25 mouse cellular contexts compared by ENCODE assay signal in the genomic region with DNA sequence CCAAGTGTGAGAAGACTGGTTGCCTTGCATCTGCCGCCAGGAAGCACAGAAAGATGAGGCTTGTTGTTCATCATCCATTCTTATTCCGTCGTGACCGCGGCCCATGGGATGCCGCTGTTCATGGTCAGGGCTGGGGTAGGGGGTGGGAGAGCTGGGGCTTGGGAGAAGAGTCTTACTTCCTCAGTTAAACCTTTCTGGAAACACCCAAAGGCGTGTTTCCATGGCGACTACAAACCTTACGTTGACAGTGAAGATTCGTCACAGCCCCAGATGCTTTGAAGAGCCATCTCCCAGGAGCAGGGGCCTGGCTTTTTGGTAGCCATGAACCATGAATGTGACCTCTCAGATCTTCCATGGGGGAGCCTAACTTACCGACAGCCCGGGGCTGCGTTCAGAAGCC.
DNase-seq lines count a peak whose midpoint lies in the region; ATAC-seq and TF ChIP-seq lines count a peak whose summit lies in the region.
"Had no signal": no experiment of that assay in that cellular context is flagged by ENCODE, and none has a peak within 500 bp of the region (broad histone marks: within the 10 kb centered on the region; RNA-seq: fewer than 3 reads in every experiment).

No protein-coding gene starts in this region.

- no peak overlapping the region for H3K4me3 ChIP-seq in cerebellum, adult 2 months (replicated peaks; ENCODE audit: insufficient read depth, low read depth, low read length)
- H3K4me3 ChIP-seq: embryonic facial prominence, embryonic 10.5 days; embryonic facial prominence, embryonic 13.5 days; erythroblast, embryonic 14.5 days; forebrain, embryonic 12.5 days; forebrain, embryonic 15.5 days; gastrocnemius, adult 2 months; hindbrain, embryonic 12.5 days had no signal

- no peaks in the 10 kb centered on the region for H3K4me1 ChIP-seq in cerebellum, adult 2 months (ENCODE audit: control insufficient read depth, insufficient read depth, low read length)
- H3K4me1 ChIP-seq: forebrain, embryonic 15.5 days had no signal

- WGBS in cerebellum, adult 2 months: 60% methylated on average over 13 of the region's 13 CpGs

- H3K27me3 ChIP-seq in cerebellum, adult 2 months (ENCODE audit: control insufficient read depth, insufficient read depth, low read length): no peaks in the 10 kb centered on the region; the same call in 1 of the 2 replicates
- H3K27me3 ChIP-seq: CH12.LX; embryonic facial prominence, embryonic 13.5 days; forebrain, embryonic 12.5 days; forebrain, embryonic 15.5 days; hindbrain, embryonic 12.5 days had no signal

- peak; percentile 53; the same call in 1 of the 2 replicates for ATAC-seq in frontal cortex, adult (ENCODE audit: low TSS enrichment)
- ATAC-seq: forebrain, embryonic 15.5 days; inflammation-experienced regulatory T-cells, adult 6 months; intestine, embryonic 16.5 days had no signal

- no peak overlapping the region for H3K27ac ChIP-seq in cerebellum, adult 2 months (ENCODE audit: insufficient read depth, low read length)
- H3K27ac ChIP-seq: embryonic facial prominence, embryonic 10.5 days; embryonic facial prominence, embryonic 13.5 days; forebrain, embryonic 12.5 days; forebrain, embryonic 15.5 days; hindbrain, embryonic 12.5 days had no signal

- DNase-seq in frontal cortex, adult 2 months (ENCODE audit: extremely low spot score in 1 of 2, low spot score in 1 of 2): no peak
- peak; percentile 24 for DNase-seq in ES-CJ7 (ENCODE audit: low read depth, low spot score)
- DNase-seq in ZHBTc4 (ENCODE audit: low read depth, low spot score): peak; percentile 61
- no peak for DNase-seq in right cerebral cortex, adult 2 months (ENCODE audit: low spot score in 2 of 2)
- DNase-seq in cerebellum, adult 2 months: no peak
- DNase-seq: adrenal gland, postnatal 10 days; adrenal gland, postnatal 36 days; B cell, adult 2 months; cerebellum, adult 11 months; cerebellum, adult 8-10 months; cerebellum, postnatal 10 days; cerebellum, postnatal 36 days; gastrocnemius, adult 2 months; gastrocnemius, postnatal 14 days; kidney, adult 18-20 months had no signal

- TF ChIP-seq POLR2A in cerebellum, adult 2 months (IDR thresholded peaks at IDR 0.05; ENCODE audit: borderline replicate concordance, insufficient read depth, low read length): no peak

- no peak for TF ChIP-seq CTCF in cerebellum, adult 2 months (IDR thresholded peaks at IDR 0.05; ENCODE audit: borderline replicate concordance, insufficient read depth, low read depth, low read length)

Comparison
In these comparisons a context has a peak if more than half of its experiments do, and no peak if none do; other contexts are left out.
1. DNase-seq: peak in ES-CJ7 (single experiment) and ZHBTc4 (single experiment); none in frontal cortex, adult 2 months (0 of 2), right cerebral cortex, adult 2 months (0 of 2) and cerebellum, adult 2 months (0 of 2).